Mouse (Mus musculus): Measurements from ENCODE around the gene Gm38394.

GRCm38 (mm10) chr1:133695901-133696300, 34.8 kb upstream of the Gm38394 start:
- TF ChIP-seq POLR2A (IDR thresholded peaks at IDR 0.05; ENCODE audit: control insufficient read depth, low read depth, low read length) (no peak), CTCF (IDR thresholded peaks at IDR 0.05; ENCODE audit: control insufficient read depth, insufficient read depth, insufficient replicate concordance, low read depth, low read length) (no peak)
